Mouse (Mus musculus): Measurements from ENCODE around the gene Wscd2. TPM values are rescaled to one million over a fixed set of nuclear protein-coding genes. Genes with fewer than 3 reads are reported as not detected.

Gene Wscd2
- total RNA-seq, 2 experiments from 2014 or later: 0.28 to 0.49 TPM

GRCm38 (mm10) chr5:113634024-113634651 lies 144.0 kb downstream of the Wscd2 start:
- intact Hi-C loops (cut with DNase I): no loop called here
- DNase-seq: peak; percentile 73 to 77

GRCm38 (mm10) chr5:113634887-113635610 lies 144.9 kb downstream of the Wscd2 start:
- intact Hi-C loops (cut with DNase I): no loop called here
- no peak for DNase-seq

GRCm38 (mm10) chr5:113635861-113636565 lies 145.9 kb downstream of the Wscd2 start:
- DNase-seq: no peak
- intact Hi-C loops (cut with DNase I): no loop called here

GRCm38 (mm10) chr5:113637631-113638030 lies 147.5 kb downstream of the Wscd2 start:
- intact Hi-C loops (cut with DNase I): no loop called here
- DNase-seq: no peak

GRCm38 (mm10) chr5:113638055-113638454 lies 147.9 kb downstream of the Wscd2 start:
- intact Hi-C loops (cut with DNase I): no loop called here
- no peak for DNase-seq

- intact Hi-C loops (cut with DNase I): no loop called here
- no peak for DNase-seq
Observed at GRCm38 (mm10) chr5:113639126-113639525, 149.0 kb downstream of the Wscd2 start.

Other genes starting within 250 kb of the Wscd2 start
- under 1 TPM; 0.44 to 0.60 TPM for gene Sgsm1, start 179.5 kb upstream of the Wscd2 start, total RNA-seq (2021)
- gene Aym1, start 133.0 kb upstream of the Wscd2 start, total RNA-seq (2021): not detected
- 10 to 100 TPM; 23.7 to 35.7 TPM for gene Cmklr1, start 160.1 kb downstream of the Wscd2 start, total RNA-seq (2021)
- not detected for gene 1700069L16Rik, start 234.4 kb downstream of the Wscd2 start, total RNA-seq (2021)
- 1 to 10 TPM; 7.2 to 8.1 TPM for gene Ficd, start 245.5 kb downstream of the Wscd2 start, total RNA-seq (2021)